Mouse (Mus musculus) CH12.LX (cell line): Measurements from ENCODE around the gene Hist1h4d. TPM values are rescaled to one million over a fixed set of nuclear protein-coding genes. Genes with fewer than 3 reads are reported as not detected.
A peak's percentile ranks its signal among the peaks of the same experiment; 100 is the strongest.

Experiments
- DNase-seq: peaks from one replicate; pipeline ENCODE4 v3.0.0-alpha.2; 2013; ENCODE audit errors: extremely low read depth
- H3K27ac ChIP-seq: 2 replicates; pipeline ENCODE4 v1.5.1; 2012; ENCODE audit warnings: low read depth, mild to moderate bottlenecking, control low read depth, moderate library complexity; ENCODE audit not compliant: insufficient read depth
- H3K27me3 ChIP-seq: replicated peaks from 2 replicates; pipeline ENCODE3; 2012; ENCODE audit warnings: inconsistent platforms
- H3K36me3 ChIP-seq, 2 experiments: replicated peaks in 1 of 2; 2 replicates each; pipeline versions ENCODE3 to v1.6.1; 2012; ENCODE audit warnings: inconsistent platforms in 1 of 2, low read length in 1 of 2, mild to moderate bottlenecking in 1 of 2, mixed read lengths in 1 of 2, moderate library complexity in 1 of 2; ENCODE audit not compliant: control insufficient read depth in 1 of 2, insufficient read depth in 1 of 2
- H3K4me1 ChIP-seq, 2 experiments: 2 replicates each; pipeline ENCODE4 v1.6.1; 2012; ENCODE audit warnings: inconsistent platforms in 1 of 2, moderate library complexity in 1 of 2; ENCODE audit not compliant: insufficient read depth in 2 of 2, control insufficient read depth in 1 of 2
- H3K4me2 ChIP-seq: 2 replicates; pipeline ENCODE4 v1.6.1; 2012; ENCODE audit warnings: low read depth, mild to moderate bottlenecking, control low read depth; ENCODE audit not compliant: poor library complexity, insufficient read depth, severe bottlenecking
- H3K4me3 ChIP-seq, 3 experiments: fragments of 150-350 bp in 1 of 3; sonication (generic) in 1 of 3; replicated peaks in 1 of 3; 2 replicates each; pipeline versions ENCODE3 to v1.5.1; 2011 to 2012; ENCODE audit warnings: low read depth in 2 of 3, low read length in 2 of 3, mild to moderate bottlenecking in 2 of 3, moderate library complexity in 2 of 3, control low read depth in 1 of 3, improper control_type of control experiment in 1 of 3, inconsistent platforms in 1 of 3, mixed read lengths in 1 of 3; ENCODE audit not compliant: poor library complexity in 1 of 3
- H3K79me2 ChIP-seq: replicated peaks from 2 replicates; pipeline ENCODE4 v1.6.1; 2012; ENCODE audit warnings: mild to moderate bottlenecking, moderate library complexity; ENCODE audit not compliant: control insufficient read depth, poor library complexity, insufficient read depth, severe bottlenecking; ENCODE audit errors: extremely low read depth
- H3K9ac ChIP-seq: 2 replicates; pipeline ENCODE4 v1.6.1; 2012; ENCODE audit warnings: low read depth, mild to moderate bottlenecking, control low read depth, moderate library complexity; ENCODE audit not compliant: insufficient read depth
- H3K9me3 ChIP-seq: replicated peaks from 2 replicates; pipeline ENCODE3; 2012; ENCODE audit warnings: low read length, inconsistent platforms, mixed read lengths
- BHLHE40 ChIP-seq: IDR thresholded peaks from 2 replicates; pipeline ENCODE4 v1.6.1; 2011; ENCODE audit warnings: mild to moderate bottlenecking, low read depth, low read length, improper control_type of control experiment
- CHD1 ChIP-seq: IDR thresholded peaks from 2 replicates; pipeline ENCODE4 v1.6.1; 2012; ENCODE audit warnings: low read depth, low read length, improper control_type of control experiment, inconsistent platforms
- CHD2 ChIP-seq: IDR thresholded peaks from 2 replicates; pipeline ENCODE4 v1.6.1; 2011; ENCODE audit warnings: low read length, improper control_type of control experiment
- E2F4 ChIP-seq: IDR thresholded peaks from 2 replicates; pipeline ENCODE4 v1.6.1; 2011; ENCODE audit warnings: low read depth, low read length, improper control_type of control experiment; ENCODE audit not compliant: insufficient replicate concordance
- ELF1 ChIP-seq: IDR thresholded peaks from 2 replicates; pipeline ENCODE4 v1.6.1; 2014; ENCODE audit warnings: low read depth, mild to moderate bottlenecking, inconsistent platforms, low read length, improper control_type of control experiment
- EP300 ChIP-seq: IDR thresholded peaks from 2 replicates; pipeline ENCODE4 v1.6.1; 2011; ENCODE audit warnings: low read length, improper control_type of control experiment
- GABPA ChIP-seq: IDR thresholded peaks from 2 replicates; pipeline ENCODE4 v1.6.1; 2012; ENCODE audit warnings: low read depth, low read length, improper control_type of control experiment, inconsistent platforms; ENCODE audit not compliant: insufficient replicate concordance
- HCFC1 ChIP-seq: IDR thresholded peaks from 2 replicates; pipeline ENCODE4 v1.6.1; 2012; ENCODE audit warnings: low read depth, mild to moderate bottlenecking, inconsistent platforms, low read length, improper control_type of control experiment
- JUN ChIP-seq: IDR thresholded peaks from 2 replicates; pipeline ENCODE4 v1.6.1; 2011; ENCODE audit warnings: low read depth, mild to moderate bottlenecking, low read length, improper control_type of control experiment, moderate library complexity; ENCODE audit not compliant: insufficient read depth
- JUND ChIP-seq: conservative IDR thresholded peaks from 2 replicates; pipeline ENCODE4 v1.6.1; 2011; ENCODE audit warnings: low read depth, low read length, improper control_type of control experiment
- MAZ ChIP-seq: IDR thresholded peaks from 2 replicates; pipeline ENCODE4 v1.6.1; 2012; ENCODE audit warnings: low read depth, mild to moderate bottlenecking, inconsistent platforms, low read length, improper control_type of control experiment, moderate library complexity
- MEF2A ChIP-seq: IDR thresholded peaks from 2 replicates; pipeline ENCODE4 v1.6.1; 2014; ENCODE audit warnings: low read depth, mild to moderate bottlenecking, inconsistent platforms, low read length, improper control_type of control experiment, borderline replicate concordance
- MXI1 ChIP-seq: IDR thresholded peaks from 2 replicates; pipeline ENCODE4 v1.6.1; 2011; ENCODE audit warnings: mild to moderate bottlenecking, low read depth, low read length, improper control_type of control experiment
- NELFE ChIP-seq: IDR thresholded peaks from 2 replicates; pipeline ENCODE4 v1.6.1; 2011; ENCODE audit warnings: low read depth, low read length, improper control_type of control experiment
- NRF1 ChIP-seq: IDR thresholded peaks from 2 replicates; pipeline ENCODE4 v1.6.1; 2014; ENCODE audit warnings: low read depth, mild to moderate bottlenecking, inconsistent platforms, low read length, improper control_type of control experiment, moderate library complexity
- PAX5 ChIP-seq: IDR thresholded peaks from 2 replicates; pipeline ENCODE4 v1.6.1; 2012; ENCODE audit warnings: low read length, inconsistent platforms, mixed read lengths
- POLR2A ChIP-seq: IDR thresholded peaks from 2 replicates; pipeline ENCODE4 v1.6.1; 2011; ENCODE audit warnings: low read depth, mild to moderate bottlenecking, improper control_type of control experiment, low read length
- RCOR1 ChIP-seq: conservative IDR thresholded peaks from 2 replicates; pipeline ENCODE4 v1.6.1; 2012; ENCODE audit warnings: low read depth, mild to moderate bottlenecking, inconsistent platforms, low read length, improper control_type of control experiment
- TBP ChIP-seq: conservative IDR thresholded peaks from 2 replicates; pipeline ENCODE4 v1.6.1; 2011; ENCODE audit warnings: low read depth, low read length, improper control_type of control experiment
- TCF12 ChIP-seq: IDR thresholded peaks from 2 replicates; pipeline ENCODE4 v1.6.1; 2014; ENCODE audit warnings: low read depth, mild to moderate bottlenecking, inconsistent platforms, low read length, improper control_type of control experiment
- ZMIZ1 ChIP-seq: IDR thresholded peaks from 2 replicates; pipeline ENCODE4 v1.6.1; 2012; ENCODE audit warnings: low read depth, mild to moderate bottlenecking, inconsistent platforms, low read length, improper control_type of control experiment
- dilution Hi-C: fragments of 300-500 bp; cut with MboI; formaldehyde crosslinking; loops from 2 replicates; pipeline ENCODE4 v1.14.3; 2020; ENCODE audit warnings: low sequenced_read_pairs; ENCODE audit not compliant: extremely low pct_unique_long_range_greater_than_20kb, extremely low pct_ligation_motif_present
- in situ Hi-C: fragments of 300-500 bp; cut with MboI; formaldehyde crosslinking; loops from 3 replicates; pipeline ENCODE4 v1.14.3; 2019; ENCODE audit warnings: low sequenced_read_pairs, low pct_ligation_motif_present, low pct_unique_long_range_greater_than_20kb, mixed read lengths
- polyA plus RNA-seq: library from polyadenylated mRNA; unstranded; fragments of >175 nt; gene quantifications from 2 replicates; pipeline ENCODE4 v1.2.1, GENCODE M21; 2012; ENCODE audit warnings: low read depth; ENCODE audit not compliant: insufficient read length
- total RNA-seq, 2 experiments: library from RNA; depleted of rRNA; stranded (reverse); fragments of 300-350 nt in 1 of 2; fragments of >200 nt in 1 of 2; gene quantifications; 2 replicates each; pipeline ENCODE4 v1.2.3; 2012 to 2014

Gene Hist1h4d
- total and polyA plus RNA-seq, 3 experiments = 6.7 to 1,831 (median 27.7) TPM

GRCm38 (mm10) chr13:23571022-23571503 is 10.3 kb upstream of the Hist1h4d start, which contains the start of the genes Hist1h2ae and Hist1h2bg:
Gene Hist1h2ae (minus strand): TSS chr13:23571220.
Gene Hist1h2bg (plus strand): TSS chr13:23571396.
- Histone ChIP-seq H3K36me3 (no peaks in the 10 kb centered on the region), H3K4me1 (peaks cover 0 to 4% of the 10 kb centered on the region in 2 experiments; a peak in 1 of 4 replicates), H3K4me3 (peak within 1 kb of the TSS; percentile 34 to 66 (median 36)), H3K79me2 (no peaks in the 10 kb centered on the region), H3K27me3 (no peaks in the 10 kb centered on the region), H3K9ac (peak within 1 kb of the TSS; percentile 91), H3K9me3 (no peaks in the 10 kb centered on the region), H3K27ac (peak within 1 kb of the TSS; percentile 98), H3K4me2 (peak within 1 kb of the TSS; percentile 82)
- DNase-seq = peak; percentile 95
- dilution Hi-C loops (no loop called here), in situ Hi-C loops (loop anchor here (25.0 kb wide), 1 partner anchor 1834 kb away; the partner anchor contains the start of gene Hist1h4j)
- TF ChIP-seq JUN (peak; percentile 49; the same call in 1 of the 2 replicates), E2F4 (0 out of 2 replicates have a peak, but pooled peaks have one; percentile 62), NELFE (peak; percentile 65; the same call in 1 of the 2 replicates), ELF1 (peak; percentile 71), MXI1 (peak; percentile 49), TCF12 (peak; percentile 96), BHLHE40 (no peak), NRF1 (no peak; the same call in 1 of the 2 replicates), CHD1 (no peak; the same call in none of the 2 replicates), GABPA (no peak), HCFC1 (peak; percentile 71), MAZ (no peak), JUND (peak; percentile 74; the same call in 1 of the 2 replicates), ZMIZ1 (peak; percentile 97), RCOR1 (peak; percentile 52), POLR2A (peak; percentile 81), EP300 (no peak), PAX5 (no peak), TBP (peak; percentile 99), MEF2A (peak; percentile 76; the same call in 1 of the 2 replicates), CHD2 (peak; percentile 94)
